Comparison of ENCODE assay signal across 14 mouse cellular contexts in genomic region chr7:45212356-45212755, GRCm38 (mm10). TPM values are rescaled to one million over a fixed set of nuclear protein-coding genes. Genes with fewer than 3 reads are reported as not detected.
DNase-seq lines count a peak whose midpoint lies in the region; ATAC-seq lines count a peak whose summit lies in the region.
"Had no signal": no experiment of that assay in that cellular context is flagged by ENCODE, and none has a peak within 500 bp of the region (broad histone marks: within the 10 kb centered on the region; RNA-seq: fewer than 3 reads in every experiment).

No protein-coding gene starts in this region.

- no peak for DNase-seq in hindbrain, embryonic 10.5 days (ENCODE audit: low spot score)
- DNase-seq in hindbrain, embryonic 11.5 days (ENCODE audit: low spot score): no peak
- DNase-seq in A20 (ENCODE audit: low read depth, low spot score) (peak; percentile 43), R1 (ENCODE audit: low read depth, low spot score) (peak; percentile 73)
- DNase-seq in thymus, postnatal 25 days: no peak
- DNase-seq in spleen, postnatal 4 days (ENCODE audit: low spot score in 2 of 2): no peak
- DNase-seq: cerebellum, adult 11 months; thymus, adult 18-20 months had no signal

- no peak overlapping the region for H3K4me2 ChIP-seq in hindbrain, embryonic 11.5 days (replicated peaks; ENCODE audit: low read depth, low read length)
- peak overlapping the region; percentile 71 for H3K4me2 ChIP-seq in liver, embryonic 12.5 days
- H3K4me2 ChIP-seq in intestine, embryonic 16.5 days (ENCODE audit: low read depth, low read length): no peak overlapping the region

- H3K27me3 ChIP-seq in hindbrain, embryonic 10.5 days (ENCODE audit: insufficient read depth, poor library complexity, severe bottlenecking): peaks cover 33% of the 10 kb centered on the region
- peaks cover 19% of the 10 kb centered on the region for H3K27me3 ChIP-seq in hindbrain, embryonic 11.5 days (ENCODE audit: control insufficient read depth, insufficient read depth, low read length)
- peaks cover 70% of the 10 kb centered on the region for H3K27me3 ChIP-seq in liver, embryonic 12.5 days (replicated peaks)
- peaks cover 21% of the 10 kb centered on the region for H3K27me3 ChIP-seq in intestine, embryonic 16.5 days (replicated peaks; ENCODE audit: control insufficient read depth, insufficient read depth, low read length)

- H3K9me3 ChIP-seq in hindbrain, embryonic 10.5 days: no peaks in the 10 kb centered on the region
- no peaks in the 10 kb centered on the region for H3K9me3 ChIP-seq in hindbrain, embryonic 11.5 days (ENCODE audit: control insufficient read depth, low read length)
- no peaks in the 10 kb centered on the region; the same call in 1 of the 2 replicates for H3K9me3 ChIP-seq in liver, embryonic 12.5 days (replicated peaks)
- no peaks in the 10 kb centered on the region for H3K9me3 ChIP-seq in intestine, embryonic 16.5 days (ENCODE audit: control insufficient read depth, low read length)
- H3K9me3 ChIP-seq: intestine, embryonic 15.5 days; lung, embryonic 15.5 days had no signal

- peaks cover 4% of the 10 kb centered on the region for H3K36me3 ChIP-seq in hindbrain, embryonic 10.5 days
- no peaks in the 10 kb centered on the region for H3K36me3 ChIP-seq in hindbrain, embryonic 11.5 days (ENCODE audit: control insufficient read depth, insufficient read depth, low read length)
- H3K36me3 ChIP-seq in liver, embryonic 12.5 days: no peaks in the 10 kb centered on the region
- no peaks in the 10 kb centered on the region for H3K36me3 ChIP-seq in intestine, embryonic 16.5 days (ENCODE audit: control insufficient read depth, insufficient read depth, low read length)
- H3K36me3 ChIP-seq: intestine, embryonic 15.5 days had no signal

- peaks cover 38% of the 10 kb centered on the region for H3K4me1 ChIP-seq in hindbrain, embryonic 10.5 days (replicated peaks)
- H3K4me1 ChIP-seq in hindbrain, embryonic 11.5 days (replicated peaks; ENCODE audit: control insufficient read depth, insufficient read depth, low read length): peaks cover 6% of the 10 kb centered on the region
- peaks cover 40% of the 10 kb centered on the region for H3K4me1 ChIP-seq in liver, embryonic 12.5 days
- H3K4me1 ChIP-seq in intestine, embryonic 16.5 days (ENCODE audit: control insufficient read depth, insufficient read depth, low read length): peaks cover 25% of the 10 kb centered on the region

- 0 out of 2 replicates have a peak overlapping the region, but pooled peaks have one; percentile 36 for H3K4me3 ChIP-seq in hindbrain, embryonic 10.5 days
- no peak overlapping the region for H3K4me3 ChIP-seq in hindbrain, embryonic 11.5 days (ENCODE audit: low read depth, low read length)
- H3K4me3 ChIP-seq in liver, embryonic 12.5 days: no peak overlapping the region
- H3K4me3 ChIP-seq in intestine, embryonic 16.5 days (ENCODE audit: low read length): no peak overlapping the region
- H3K4me3 ChIP-seq: intestine, embryonic 15.5 days had no signal

- WGBS in hindbrain, embryonic 10.5 days: 74% methylated on average over 7 of the region's 7 CpGs
- WGBS in hindbrain, embryonic 11.5 days: 69% methylated on average over 7 of the region's 7 CpGs
- 55% methylated on average over 7 of the region's 7 CpGs for WGBS in liver, embryonic 12.5 days (ENCODE audit: insufficient replicate concordance)
- 71% methylated on average over 7 of the region's 7 CpGs for WGBS in intestine, embryonic 16.5 days

- no peak for ATAC-seq in hindbrain, embryonic 11.5 days (ENCODE audit: low FRiP score)
- ATAC-seq in liver, embryonic 12.5 days: no peak
- ATAC-seq in intestine, embryonic 16.5 days: no peak
- ATAC-seq: intestine, embryonic 15.5 days had no signal

- no peak overlapping the region for H3K27ac ChIP-seq in hindbrain, embryonic 10.5 days
- no peak overlapping the region for H3K27ac ChIP-seq in hindbrain, embryonic 11.5 days (ENCODE audit: low read depth, low read length)
- no peak overlapping the region for H3K27ac ChIP-seq in liver, embryonic 12.5 days
- no peak overlapping the region for H3K27ac ChIP-seq in intestine, embryonic 16.5 days (ENCODE audit: low read length)
- H3K27ac ChIP-seq: intestine, embryonic 15.5 days; lung, embryonic 15.5 days had no signal

- H3K9ac ChIP-seq in hindbrain, embryonic 11.5 days (ENCODE audit: low read depth, low read length): no peak overlapping the region
- H3K9ac ChIP-seq in liver, embryonic 12.5 days: no peak overlapping the region
- H3K9ac ChIP-seq in intestine, embryonic 16.5 days (ENCODE audit: low read depth, low read length): no peak overlapping the region
- H3K9ac ChIP-seq: intestine, embryonic 15.5 days; lung, embryonic 15.5 days had no signal

RNA-seq across cellular contexts. Expression of gene Dkkl1, which starts 0.4 kb away (rescaled TPM):
- polyA plus RNA-seq in hindbrain, embryonic 10.5 days (2016; fragmentation: Nextera tagmentation; extraction: Ambion mirVana): 1.8 and 2.1 TPM in 2 replicates
- polyA plus RNA-seq in hindbrain, embryonic 11.5 days (2014; fragmentation: Nextera tagmentation; extraction: Ambion mirVana): 1.6 and 1.7 TPM in 2 replicates
- 1.9 and 3.0 TPM in 2 replicates for polyA plus RNA-seq in liver, embryonic 12.5 days (2016; fragmentation: Nextera tagmentation; extraction: Ambion mirVana)
- polyA plus RNA-seq in intestine, embryonic 16.5 days (2015; fragmentation: Nextera tagmentation; extraction: Ambion mirVana): 0.86 and 1.3 TPM in 2 replicates

RNA-seq across cellular contexts. Expression of gene Tead2, which starts 3.2 kb away (rescaled TPM):
- 324 and 370 TPM in 2 replicates for polyA plus RNA-seq in hindbrain, embryonic 10.5 days (2016; fragmentation: Nextera tagmentation; extraction: Ambion mirVana)
- polyA plus RNA-seq in hindbrain, embryonic 11.5 days (2014; fragmentation: Nextera tagmentation; extraction: Ambion mirVana): 229 and 242 TPM in 2 replicates
- polyA plus RNA-seq in liver, embryonic 12.5 days (2016; fragmentation: Nextera tagmentation; extraction: Ambion mirVana): 23.6 and 28.2 TPM in 2 replicates
- polyA plus RNA-seq in intestine, embryonic 16.5 days (2015; fragmentation: Nextera tagmentation; extraction: Ambion mirVana): 69.6 and 82.1 TPM in 2 replicates

RNA-seq across cellular contexts. Expression of gene Ccdc155, which starts 7.7 kb away (rescaled TPM):
- 0.64 and 0.80 TPM in 2 replicates for polyA plus RNA-seq in hindbrain, embryonic 10.5 days (2016; fragmentation: Nextera tagmentation; extraction: Ambion mirVana)
- polyA plus RNA-seq in hindbrain, embryonic 11.5 days (2014; fragmentation: Nextera tagmentation; extraction: Ambion mirVana): 0.31 and 0.40 TPM in 2 replicates
- 0.07 and 0.13 TPM in 2 replicates for polyA plus RNA-seq in liver, embryonic 12.5 days (2016; fragmentation: Nextera tagmentation; extraction: Ambion mirVana)
- 0.44 and 0.62 TPM in 2 replicates for polyA plus RNA-seq in intestine, embryonic 16.5 days (2015; fragmentation: Nextera tagmentation; extraction: Ambion mirVana)

RNA-seq across cellular contexts. Expression of gene Cd37, which starts 26.6 kb away (rescaled TPM):
- 1.0 and 1.1 TPM in 2 replicates for polyA plus RNA-seq in hindbrain, embryonic 10.5 days (2016; fragmentation: Nextera tagmentation; extraction: Ambion mirVana)
- polyA plus RNA-seq in hindbrain, embryonic 11.5 days (2014; fragmentation: Nextera tagmentation; extraction: Ambion mirVana): 1.1 and 2.5 TPM in 2 replicates
- polyA plus RNA-seq in liver, embryonic 12.5 days (2016; fragmentation: Nextera tagmentation; extraction: Ambion mirVana): 14.0 and 14.6 TPM in 2 replicates
- polyA plus RNA-seq in intestine, embryonic 16.5 days (2015; fragmentation: Nextera tagmentation; extraction: Ambion mirVana): 4.2 and 5.0 TPM in 2 replicates

RNA-seq across cellular contexts. Expression of gene Slc6a16, which starts 28.5 kb away (rescaled TPM):
- 0.26 TPM in 1 of 2 replicates, not detected in the other for polyA plus RNA-seq in hindbrain, embryonic 10.5 days (2016; fragmentation: Nextera tagmentation; extraction: Ambion mirVana)
- polyA plus RNA-seq in hindbrain, embryonic 11.5 days (2014; fragmentation: Nextera tagmentation; extraction: Ambion mirVana): 0.14 and 0.32 TPM in 2 replicates
- polyA plus RNA-seq in liver, embryonic 12.5 days (2016; fragmentation: Nextera tagmentation; extraction: Ambion mirVana): not detected in 2 replicates
- polyA plus RNA-seq in intestine, embryonic 16.5 days (2015; fragmentation: Nextera tagmentation; extraction: Ambion mirVana): not detected in 2 replicates
- polyA plus RNA-seq: intestine, embryonic 15.5 days; large intestine, adult 2 months; spleen, adult 2 months had no signal

Comparison
In these comparisons a context has a peak if more than half of its experiments do, and no peak if none do; other contexts are left out.
1. DNase-seq: peak in A20 (single experiment) and R1 (single experiment); none in hindbrain, embryonic 10.5 days (single experiment), hindbrain, embryonic 11.5 days (single experiment), thymus, postnatal 25 days (single experiment) and spleen, postnatal 4 days (0 of 2).